Mouse (Mus musculus) CH12.LX (cell line): Measurements from ENCODE around the gene Gtsf2. TPM values are rescaled to one million over a fixed set of nuclear protein-coding genes. Genes with fewer than 3 reads are reported as not detected.

Source experiments
- DNase-seq: peaks from one replicate; pipeline ENCODE4 v3.0.0-alpha.2; 2013; ENCODE audit errors: extremely low read depth
- H3K27ac ChIP-seq: 2 replicates; pipeline ENCODE4 v1.5.1; 2012; ENCODE audit warnings: low read depth, mild to moderate bottlenecking, control low read depth, moderate library complexity; ENCODE audit not compliant: insufficient read depth
- H3K27me3 ChIP-seq: replicated peaks from 2 replicates; pipeline ENCODE3; 2012; ENCODE audit warnings: inconsistent platforms
- H3K36me3 ChIP-seq, 2 experiments: replicated peaks in 1 of 2; 2 replicates each; pipeline versions ENCODE3 to v1.6.1; 2012; ENCODE audit warnings: inconsistent platforms in 1 of 2, low read length in 1 of 2, mild to moderate bottlenecking in 1 of 2, mixed read lengths in 1 of 2, moderate library complexity in 1 of 2; ENCODE audit not compliant: control insufficient read depth in 1 of 2, insufficient read depth in 1 of 2
- H3K4me1 ChIP-seq, 2 experiments: 2 replicates each; pipeline ENCODE4 v1.6.1; 2012; ENCODE audit warnings: inconsistent platforms in 1 of 2, moderate library complexity in 1 of 2; ENCODE audit not compliant: insufficient read depth in 2 of 2, control insufficient read depth in 1 of 2
- H3K4me2 ChIP-seq: 2 replicates; pipeline ENCODE4 v1.6.1; 2012; ENCODE audit warnings: low read depth, mild to moderate bottlenecking, control low read depth; ENCODE audit not compliant: poor library complexity, insufficient read depth, severe bottlenecking
- H3K4me3 ChIP-seq, 3 experiments: fragments of 150-350 bp in 1 of 3; sonication (generic) in 1 of 3; replicated peaks in 1 of 3; 2 replicates each; pipeline versions ENCODE3 to v1.5.1; 2011 to 2012; ENCODE audit warnings: low read depth in 2 of 3, low read length in 2 of 3, mild to moderate bottlenecking in 2 of 3, moderate library complexity in 2 of 3, control low read depth in 1 of 3, improper control_type of control experiment in 1 of 3, inconsistent platforms in 1 of 3, mixed read lengths in 1 of 3; ENCODE audit not compliant: poor library complexity in 1 of 3
- H3K79me2 ChIP-seq: replicated peaks from 2 replicates; pipeline ENCODE4 v1.6.1; 2012; ENCODE audit warnings: mild to moderate bottlenecking, moderate library complexity; ENCODE audit not compliant: control insufficient read depth, poor library complexity, insufficient read depth, severe bottlenecking; ENCODE audit errors: extremely low read depth
- H3K9ac ChIP-seq: 2 replicates; pipeline ENCODE4 v1.6.1; 2012; ENCODE audit warnings: low read depth, mild to moderate bottlenecking, control low read depth, moderate library complexity; ENCODE audit not compliant: insufficient read depth
- H3K9me3 ChIP-seq: replicated peaks from 2 replicates; pipeline ENCODE3; 2012; ENCODE audit warnings: low read length, inconsistent platforms, mixed read lengths
- CHD1 ChIP-seq: IDR thresholded peaks from 2 replicates; pipeline ENCODE4 v1.6.1; 2012; ENCODE audit warnings: low read depth, low read length, improper control_type of control experiment, inconsistent platforms
- CHD2 ChIP-seq: IDR thresholded peaks from 2 replicates; pipeline ENCODE4 v1.6.1; 2011; ENCODE audit warnings: low read length, improper control_type of control experiment
- CTCF ChIP-seq, 2 experiments: IDR thresholded peaks in 1 of 2; conservative IDR thresholded peaks in 1 of 2; 2 replicates each; pipeline ENCODE4 v1.5.1; 2011 to 2012; ENCODE audit warnings: low read depth in 2 of 2, low read length in 2 of 2, improper control_type of control experiment in 1 of 2, inconsistent platforms in 1 of 2, mild to moderate bottlenecking in 1 of 2, moderate library complexity in 1 of 2
- E2F4 ChIP-seq: IDR thresholded peaks from 2 replicates; pipeline ENCODE4 v1.6.1; 2011; ENCODE audit warnings: low read depth, low read length, improper control_type of control experiment; ENCODE audit not compliant: insufficient replicate concordance
- ELF1 ChIP-seq: IDR thresholded peaks from 2 replicates; pipeline ENCODE4 v1.6.1; 2014; ENCODE audit warnings: low read depth, mild to moderate bottlenecking, inconsistent platforms, low read length, improper control_type of control experiment
- EP300 ChIP-seq: IDR thresholded peaks from 2 replicates; pipeline ENCODE4 v1.6.1; 2011; ENCODE audit warnings: low read length, improper control_type of control experiment
- ETS1 ChIP-seq: conservative IDR thresholded peaks from 2 replicates; pipeline ENCODE4 v1.6.1; 2012; ENCODE audit warnings: low read depth, mild to moderate bottlenecking, inconsistent platforms, low read length, improper control_type of control experiment, moderate library complexity
- GABPA ChIP-seq: IDR thresholded peaks from 2 replicates; pipeline ENCODE4 v1.6.1; 2012; ENCODE audit warnings: low read depth, low read length, improper control_type of control experiment, inconsistent platforms; ENCODE audit not compliant: insufficient replicate concordance
- HCFC1 ChIP-seq: IDR thresholded peaks from 2 replicates; pipeline ENCODE4 v1.6.1; 2012; ENCODE audit warnings: low read depth, mild to moderate bottlenecking, inconsistent platforms, low read length, improper control_type of control experiment
- JUND ChIP-seq: conservative IDR thresholded peaks from 2 replicates; pipeline ENCODE4 v1.6.1; 2011; ENCODE audit warnings: low read depth, low read length, improper control_type of control experiment
- KAT2A ChIP-seq: IDR thresholded peaks from 2 replicates; pipeline ENCODE4 v1.6.1; 2012; ENCODE audit warnings: low read length, improper control_type of control experiment, inconsistent platforms; ENCODE audit not compliant: insufficient replicate concordance
- MAFK ChIP-seq: IDR thresholded peaks from 2 replicates; pipeline ENCODE4 v1.6.1; 2011; ENCODE audit warnings: low read length, improper control_type of control experiment; ENCODE audit not compliant: insufficient replicate concordance
- MYC ChIP-seq: IDR thresholded peaks from 2 replicates; pipeline ENCODE4 v1.6.1; 2011; ENCODE audit warnings: low read depth, mild to moderate bottlenecking, improper control_type of control experiment, low read length
- NELFE ChIP-seq: IDR thresholded peaks from 2 replicates; pipeline ENCODE4 v1.6.1; 2011; ENCODE audit warnings: low read depth, low read length, improper control_type of control experiment
- PAX5 ChIP-seq: IDR thresholded peaks from 2 replicates; pipeline ENCODE4 v1.6.1; 2012; ENCODE audit warnings: low read length, inconsistent platforms, mixed read lengths
- POLR2AphosphoS2 ChIP-seq: IDR thresholded peaks from 2 replicates; pipeline ENCODE4 v1.6.1; 2011; ENCODE audit warnings: low read depth, low read length, improper control_type of control experiment
- RAD21 ChIP-seq: IDR thresholded peaks from 2 replicates; pipeline ENCODE4 v1.6.1; 2011; ENCODE audit warnings: low read depth, mild to moderate bottlenecking, low read length, improper control_type of control experiment, moderate library complexity
- SIN3A ChIP-seq: IDR thresholded peaks from 2 replicates; pipeline ENCODE4 v1.6.1; 2012; ENCODE audit warnings: low read length, improper control_type of control experiment, inconsistent platforms
- TBP ChIP-seq: conservative IDR thresholded peaks from 2 replicates; pipeline ENCODE4 v1.6.1; 2011; ENCODE audit warnings: low read depth, low read length, improper control_type of control experiment
- TCF12 ChIP-seq: IDR thresholded peaks from 2 replicates; pipeline ENCODE4 v1.6.1; 2014; ENCODE audit warnings: low read depth, mild to moderate bottlenecking, inconsistent platforms, low read length, improper control_type of control experiment
- UBTF ChIP-seq: IDR thresholded peaks from 2 replicates; pipeline ENCODE4 v1.6.1; 2012; ENCODE audit warnings: low read depth, mild to moderate bottlenecking, inconsistent platforms, low read length, improper control_type of control experiment, moderate library complexity
- USF1 ChIP-seq: IDR thresholded peaks from 2 replicates; pipeline ENCODE4 v1.6.1; 2014; ENCODE audit warnings: low read depth, mild to moderate bottlenecking, inconsistent platforms, low read length, improper control_type of control experiment
- USF2 ChIP-seq: conservative IDR thresholded peaks from 2 replicates; pipeline ENCODE4 v1.6.1; 2011; ENCODE audit warnings: low read depth, low read length, improper control_type of control experiment
- ZC3H11A ChIP-seq: IDR thresholded peaks from 2 replicates; pipeline ENCODE4 v1.6.1; 2012; ENCODE audit warnings: low read depth, mild to moderate bottlenecking, inconsistent platforms, low read length, improper control_type of control experiment
- ZKSCAN1 ChIP-seq: IDR thresholded peaks from 2 replicates; pipeline ENCODE4 v1.6.1; 2012; ENCODE audit warnings: low read depth, inconsistent platforms, low read length, improper control_type of control experiment, borderline replicate concordance
- ZMIZ1 ChIP-seq: IDR thresholded peaks from 2 replicates; pipeline ENCODE4 v1.6.1; 2012; ENCODE audit warnings: low read depth, mild to moderate bottlenecking, inconsistent platforms, low read length, improper control_type of control experiment
- ZNF384 ChIP-seq: IDR thresholded peaks from 2 replicates; pipeline ENCODE4 v1.6.1; 2012; ENCODE audit warnings: low read depth, low read length, improper control_type of control experiment, inconsistent platforms
- dilution Hi-C: fragments of 300-500 bp; cut with MboI; formaldehyde crosslinking; loops from 2 replicates; pipeline ENCODE4 v1.14.3; 2020; ENCODE audit warnings: low sequenced_read_pairs; ENCODE audit not compliant: extremely low pct_unique_long_range_greater_than_20kb, extremely low pct_ligation_motif_present
- in situ Hi-C: fragments of 300-500 bp; cut with MboI; formaldehyde crosslinking; loops from 3 replicates; pipeline ENCODE4 v1.14.3; 2019; ENCODE audit warnings: low sequenced_read_pairs, low pct_ligation_motif_present, low pct_unique_long_range_greater_than_20kb, mixed read lengths
- polyA plus RNA-seq: library from polyadenylated mRNA; unstranded; fragments of >175 nt; gene quantifications from 2 replicates; pipeline ENCODE4 v1.2.1, GENCODE M21; 2012; ENCODE audit warnings: low read depth; ENCODE audit not compliant: insufficient read length
- total RNA-seq, 2 experiments: library from RNA; depleted of rRNA; stranded (reverse); fragments of 300-350 nt in 1 of 2; fragments of >200 nt in 1 of 2; gene quantifications; 2 replicates each; pipeline ENCODE4 v1.2.3; 2012 to 2014

The Gtsf2 gene
- total and polyA plus RNA-seq, 3 experiments = not detected

DNA sequence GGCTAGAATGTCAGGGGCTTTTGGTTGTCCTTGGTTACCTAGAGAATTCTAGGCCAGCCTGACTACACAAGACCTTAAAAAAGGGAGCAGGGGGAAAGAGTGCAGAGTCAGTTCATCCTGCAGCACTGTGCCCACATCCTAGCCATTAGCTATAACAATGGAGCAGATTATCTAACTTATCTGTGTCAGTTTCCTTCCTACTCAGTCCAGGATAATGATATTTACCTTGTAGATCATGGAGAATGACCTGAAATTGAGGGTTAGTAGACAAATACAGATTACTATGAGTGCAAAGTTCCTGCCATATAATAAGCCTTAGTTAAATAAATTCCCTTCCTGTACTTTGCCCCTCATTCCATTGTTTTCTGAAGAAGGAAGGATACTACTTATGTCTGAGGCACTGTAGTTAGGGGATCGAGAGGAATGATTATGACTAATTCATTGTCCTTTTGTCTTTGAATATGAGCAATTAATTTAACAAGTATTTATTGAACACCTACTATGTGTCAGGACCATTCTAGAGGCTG is 30.9 kb upstream of the Gtsf2 start:
- dilution Hi-C loops = no loop called here

DNA sequence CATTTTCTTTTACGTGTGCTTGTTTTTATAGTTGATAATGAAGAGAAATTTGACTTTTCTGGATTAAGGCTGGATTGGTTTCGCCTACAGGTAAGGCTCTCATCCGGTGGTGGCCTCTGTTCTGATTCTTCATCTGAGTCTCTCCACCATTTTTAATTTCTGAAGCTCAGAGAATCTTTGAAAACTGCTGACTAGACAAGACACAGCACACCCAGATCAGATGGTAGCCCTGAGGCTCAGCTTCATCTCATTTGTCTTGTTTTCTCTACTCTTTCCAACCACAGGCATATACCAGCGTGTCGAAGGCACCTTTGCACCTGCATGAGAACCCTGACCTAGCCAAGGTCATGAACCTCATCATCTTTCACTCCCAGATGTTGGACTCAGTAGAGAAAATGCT is 25.5 kb upstream of the Gtsf2 start:
- no peak overlapping the region for H3K4me2 ChIP-seq
- TF ChIP-seq EP300 = peak; percentile 38
- TF ChIP-seq MAFK = peak; percentile 96
- TF ChIP-seq NELFE = no peak
- TF ChIP-seq ETS1 = no peak
- no peak for TF ChIP-seq GABPA
- TF ChIP-seq PAX5 = no peak
- TF ChIP-seq TBP = no peak
- no peak for TF ChIP-seq CTCF (conservative IDR thresholded peaks at IDR 0.05 in 1 of 2, IDR thresholded peaks at IDR 0.05 in 1 of 2; ENCODE audit: low read depth in 2 of 2, low read length in 2 of 2)
- TF ChIP-seq CHD2 = no peak
- H3K27me3 ChIP-seq = no peaks in the 10 kb centered on the region
- in situ Hi-C loops (no loop called here), dilution Hi-C loops (no loop called here)
- no peak overlapping the region for H3K4me3 ChIP-seq
- no peaks in the 10 kb centered on the region for H3K9me3 ChIP-seq
- H3K27ac ChIP-seq = no peak overlapping the region
- DNase-seq = no peak
- no peaks in the 10 kb centered on the region for H3K79me2 ChIP-seq
- H3K9ac ChIP-seq = no peak overlapping the region
- peaks cover 70 to 93% of the 10 kb centered on the region in 2 experiments for H3K36me3 ChIP-seq
- no peaks in the 10 kb centered on the region; a peak in 1 of 4 replicates for H3K4me1 ChIP-seq

More for the DNA sequence above, 30.9 kb upstream of the Gtsf2 start:
- Histone ChIP-seq H3K27me3 (no peaks in the 10 kb centered on the region), H3K9ac (no peak overlapping the region), H3K4me1 (no peaks in the 10 kb centered on the region), H3K9me3 (no peaks in the 10 kb centered on the region), H3K4me2 (no peak overlapping the region), H3K36me3 (peaks cover 80 to 97% of the 10 kb centered on the region in 2 experiments), H3K27ac (no peak overlapping the region), H3K4me3 (no peak overlapping the region), H3K79me2 (no peaks in the 10 kb centered on the region)
- in situ Hi-C loops = no loop called here
- TF ChIP-seq ZKSCAN1 (no peak), USF2 (no peak), KAT2A (no peak), POLR2AphosphoS2 (no peak), TCF12 (no peak), ZC3H11A (no peak)
- DNase-seq = no peak

DNA sequence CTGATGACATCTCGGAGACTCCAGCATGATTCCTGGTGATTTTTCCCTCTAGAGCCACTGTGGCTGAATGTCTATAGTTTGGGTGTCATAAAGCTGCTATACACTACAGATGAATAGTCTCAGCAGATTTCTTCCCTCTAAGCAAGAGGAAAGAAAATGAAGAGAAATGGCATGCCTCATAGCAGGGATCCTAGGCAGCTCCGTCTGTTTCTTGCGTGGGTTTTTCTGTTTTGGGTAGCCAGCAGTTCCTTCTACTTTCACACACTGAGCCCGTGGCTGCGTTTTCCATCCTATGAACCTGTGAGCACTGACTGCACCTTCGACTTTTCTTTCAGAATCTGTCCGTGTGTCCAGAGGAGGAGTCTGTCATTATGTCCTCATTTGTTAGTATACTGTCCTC is 24.9 kb upstream of the Gtsf2 start:
- dilution Hi-C loops = no loop called here
- TF ChIP-seq HCFC1 = no peak
- no peak for TF ChIP-seq UBTF
- TF ChIP-seq TCF12 = no peak
- TF ChIP-seq EP300 = no peak
- no peak for TF ChIP-seq JUND
- TF ChIP-seq USF1 = no peak
- no peak for TF ChIP-seq RAD21
- no peak for TF ChIP-seq ELF1
- no peak for TF ChIP-seq ZKSCAN1
- no peak for TF ChIP-seq CTCF (conservative IDR thresholded peaks at IDR 0.05 in 1 of 2, IDR thresholded peaks at IDR 0.05 in 1 of 2; ENCODE audit: low read depth in 2 of 2, low read length in 2 of 2)
- TF ChIP-seq MYC = no peak
- no peak for TF ChIP-seq CHD1
- no peak for TF ChIP-seq GABPA
- TF ChIP-seq ZNF384 = no peak
- TF ChIP-seq SIN3A = no peak
- TF ChIP-seq ZMIZ1 = no peak
- TF ChIP-seq POLR2AphosphoS2 = no peak
- TF ChIP-seq PAX5 = no peak
- no peak for TF ChIP-seq E2F4

More for the DNA sequence above, 24.9 kb upstream of the Gtsf2 start:
- Histone ChIP-seq H3K4me1 (no peaks in the 10 kb centered on the region; a peak in 1 of 4 replicates), H3K9me3 (no peaks in the 10 kb centered on the region), H3K36me3 (peaks cover 67 to 93% of the 10 kb centered on the region in 2 experiments), H3K9ac (no peak overlapping the region), H3K79me2 (no peaks in the 10 kb centered on the region), H3K27ac (no peak overlapping the region), H3K4me3 (no peak overlapping the region), H3K27me3 (no peaks in the 10 kb centered on the region), H3K4me2 (no peak overlapping the region)
- no peak for DNase-seq
- in situ Hi-C loops = no loop called here
